Mouse (Mus musculus) cerebellum, adult 2 months (tissue): ENCODE measurements around the gene Pex10. TPM values are rescaled to one million over a fixed set of nuclear protein-coding genes. Genes with fewer than 3 reads are reported as not detected.
A peak's percentile ranks its signal among the peaks of the same experiment; 100 is the strongest.

Experiments
- DNase-seq, 2 experiments: peaks; one replicate each; pipeline ENCODE4 v3.0.0; 2021
- H3K27ac ChIP-seq: fragments of 200-500 bp; 2 replicates; pipeline ENCODE4 v1.5.1; 2012; ENCODE audit warnings: low read length, control low read depth, inconsistent platforms; ENCODE audit not compliant: insufficient read depth
- H3K27me3 ChIP-seq: fragments of 200-500 bp; 2 replicates; pipeline ENCODE4 v1.6.1; 2012; ENCODE audit warnings: inconsistent platforms, mild to moderate bottlenecking, low read length, moderate library complexity; ENCODE audit not compliant: control insufficient read depth, insufficient read depth
- H3K4me1 ChIP-seq: fragments of 200-500 bp; 2 replicates; pipeline ENCODE4 v1.6.1; 2011; ENCODE audit warnings: low read length; ENCODE audit not compliant: control insufficient read depth, insufficient read depth
- H3K4me3 ChIP-seq: fragments of 200-500 bp; replicated peaks from 2 replicates; pipeline ENCODE3; 2011; ENCODE audit warnings: mild to moderate bottlenecking, low read depth, low read length, control low read depth; ENCODE audit not compliant: insufficient read depth
- CTCF ChIP-seq: fragments of 200-500 bp; IDR thresholded peaks from 2 replicates; pipeline ENCODE4 v1.5.1; 2011; ENCODE audit warnings: low read depth, mild to moderate bottlenecking, control low read depth, low read length, moderate library complexity, borderline replicate concordance; ENCODE audit not compliant: insufficient read depth
- POLR2A ChIP-seq: fragments of 200-500 bp; IDR thresholded peaks from 2 replicates; pipeline ENCODE4 v1.6.1; 2011; ENCODE audit warnings: low read length, control low read depth, borderline replicate concordance; ENCODE audit not compliant: insufficient read depth
- WGBS: fragments of 180-500 bp; shearing (Covaris S2); methylation state at CpG from one replicate; pipeline ENCODE4 v1.1.7; 2018; 5-methylcytosine and 5-hydroxymethylcytosine counted together
- polyA plus RNA-seq: library from polyadenylated mRNA; depleted of rRNA; stranded (reverse); fragments of >200 nt; gene quantifications from 2 replicates; pipeline ENCODE4 v1.2.3, GENCODE M21; 2012

Pex10 gene
- polyA plus RNA-seq, 1 experiment: 32.0 TPM

- peaks cover 26% of the 10 kb centered on the region for H3K4me1 ChIP-seq
- 1% methylated on average over 25 of the region's 25 CpGs for WGBS
- H3K27ac ChIP-seq: no peak overlapping the region
These were observed 23.6 kb upstream of the Pex10 start for GRCm38 (mm10) chr4:155043289-155043625.

DNA sequence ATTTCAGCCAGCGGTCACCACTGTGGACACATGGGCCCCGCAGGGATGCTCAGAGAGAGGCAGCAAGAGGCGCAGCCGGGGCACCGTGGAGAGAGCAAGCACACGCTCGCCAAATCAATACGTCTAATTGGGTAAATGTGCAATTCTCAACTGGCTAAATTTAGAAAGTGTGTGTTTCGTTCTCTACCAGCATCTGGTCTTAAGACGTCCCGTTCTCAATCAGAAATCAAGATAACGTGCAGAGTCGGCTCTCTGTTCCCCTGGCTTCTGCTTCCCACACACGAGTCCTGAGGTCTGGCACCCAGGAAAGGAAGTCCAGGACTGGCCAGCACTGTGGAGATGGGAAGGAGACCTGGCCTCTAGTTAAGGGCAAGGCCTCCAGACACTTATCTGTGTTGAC lies 20.2 kb upstream of the Pex10 start:
- Histone ChIP-seq H3K27ac (no peak overlapping the region), H3K4me1 (peaks cover 17% of the 10 kb centered on the region), H3K4me3 (no peak overlapping the region), H3K27me3 (no peaks in the 10 kb centered on the region)
- WGBS: 87% methylated on average over 14 of the region's 14 CpGs
- TF ChIP-seq POLR2A: no peak
- no peak for TF ChIP-seq CTCF
- DNase-seq: no peak

More at GRCm38 (mm10) chr4:155043289-155043625, 23.6 kb upstream of the Pex10 start:
- H3K27me3 ChIP-seq: no peaks in the 10 kb centered on the region
- TF ChIP-seq CTCF: no peak
- no peak for TF ChIP-seq POLR2A
- peak overlapping the region; percentile 25 for H3K4me3 ChIP-seq
- DNase-seq: peak; percentile 60 to 66

- H3K4me1 ChIP-seq: peaks cover 34% of the 10 kb centered on the region
- 87% methylated on average over 7 of the region's 7 CpGs for WGBS
- no peak for TF ChIP-seq POLR2A
- no peak for TF ChIP-seq CTCF
- H3K27ac ChIP-seq: no peak overlapping the region
- H3K27me3 ChIP-seq: no peaks in the 10 kb centered on the region
- DNase-seq: no peak
- no peak overlapping the region for H3K4me3 ChIP-seq
These were observed 16.7 kb upstream of the Pex10 start for GRCm38 (mm10) chr4:155050116-155050515.

DNA sequence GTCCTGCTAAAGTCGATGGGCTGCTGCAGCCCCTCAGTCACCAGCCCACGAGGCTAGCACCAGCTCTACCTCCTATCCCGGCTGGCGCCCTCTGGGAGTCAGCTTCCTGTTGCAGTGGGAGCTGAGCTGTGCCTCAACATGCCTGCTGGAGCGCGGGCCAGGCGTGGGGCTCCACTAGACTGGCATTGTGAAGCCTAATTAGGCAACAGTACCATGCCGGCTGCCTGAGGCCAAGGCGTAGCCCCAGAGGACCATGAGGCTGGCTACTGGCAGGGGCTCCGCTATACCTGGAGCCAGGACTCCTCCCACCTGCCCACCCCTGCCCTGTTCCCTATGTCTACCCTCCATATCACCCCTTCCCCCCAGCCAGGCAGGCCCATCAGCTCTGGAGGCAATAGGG lies 10.1 kb upstream of the Pex10 start, which contains the start of gene Plch2:
Gene Plch2 (minus strand): TSS at position 61 of the 400 bp plus-strand sequence.
- Histone ChIP-seq H3K27ac (no peak within 1 kb of the TSS), H3K4me1 (peaks cover 41% of the 10 kb centered on the region), H3K27me3 (no peaks in the 10 kb centered on the region), H3K4me3 (no peak within 1 kb of the TSS)
- TF ChIP-seq CTCF (no peak), POLR2A (no peak)
- WGBS: 67% methylated on average over 10 of the region's 10 CpGs
- no peak for DNase-seq

- no peak overlapping the region for H3K4me3 ChIP-seq
- H3K4me1 ChIP-seq: peaks cover 30% of the 10 kb centered on the region
- 79% methylated on average over 10 of the region's 10 CpGs for WGBS
- no peak for TF ChIP-seq CTCF
- no peak for TF ChIP-seq POLR2A
- H3K27ac ChIP-seq: no peak overlapping the region
- no peaks in the 10 kb centered on the region for H3K27me3 ChIP-seq
- DNase-seq: no peak
These were observed 8.5 kb upstream of the Pex10 start for GRCm38 (mm10) chr4:155058325-155058724.

GRCm38 (mm10) chr4:155063895-155064294 lies 2.9 kb upstream of the Pex10 start:
- 79% methylated on average over 3 of the region's 3 CpGs for WGBS
- no peak for DNase-seq
- no peak overlapping the region for H3K4me3 ChIP-seq
- H3K27ac ChIP-seq: no peak overlapping the region
- H3K27me3 ChIP-seq: no peaks in the 10 kb centered on the region
- peaks cover 15% of the 10 kb centered on the region for H3K4me1 ChIP-seq
- TF ChIP-seq CTCF (no peak), POLR2A (no peak)

DNA sequence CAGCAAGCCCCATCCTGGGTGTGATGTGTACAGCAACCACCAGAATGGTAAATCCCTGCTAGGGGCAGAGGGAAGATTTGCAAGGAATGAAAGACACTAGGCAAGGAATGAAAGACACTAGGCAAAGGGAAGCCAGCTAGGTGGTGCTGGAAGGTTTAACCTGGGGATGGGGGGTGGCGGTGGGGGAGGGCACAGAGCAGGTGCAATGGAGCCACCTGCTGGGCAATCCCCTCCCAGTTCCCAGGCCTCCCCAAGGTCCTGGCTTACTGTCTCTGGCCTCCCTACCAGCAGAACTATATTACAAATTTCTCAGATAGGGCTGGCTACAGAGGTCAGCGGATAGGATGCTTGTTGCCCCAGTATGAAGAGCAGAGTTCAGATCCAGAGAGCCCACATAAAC lies 2.3 kb upstream of the Pex10 start:
- no peak for DNase-seq
- Histone ChIP-seq H3K27me3 (no peaks in the 10 kb centered on the region), H3K4me3 (no peak overlapping the region), H3K4me1 (peaks cover 20% of the 10 kb centered on the region), H3K27ac (no peak overlapping the region)
- TF ChIP-seq CTCF (no peak), POLR2A (no peak)
- 84% methylated on average over 2 of the region's 2 CpGs for WGBS

GRCm38 (mm10) chr4:155065970-155066833 lies 614 bp upstream of the Pex10 start:
- WGBS: 5% methylated on average over 15 of the region's 15 CpGs
- peak; percentile 88 to 94 for DNase-seq

More at GRCm38 (mm10) chr4:155065970-155066833, 614 bp upstream of the Pex10 start:
- Histone ChIP-seq H3K27ac (peak overlapping the region; percentile 22; the same call in 1 of the 2 replicates), H3K4me1 (peaks cover 37% of the 10 kb centered on the region), H3K4me3 (peak overlapping the region; percentile 14), H3K27me3 (no peaks in the 10 kb centered on the region)
- TF ChIP-seq POLR2A (no peak), CTCF (peak; percentile 89)
